Mouse (Mus musculus) embryo, embryonic 11 days (tissue): Measurements from ENCODE around the gene Serpinb9c.
"Not testable (repeated sequence)": the region's sequence is repeated elsewhere in the genome, so short reads cannot be mapped to it uniquely, and the experiment has no call there.

Experiments used
- DNase-seq: peaks from one replicate; pipeline ENCODE4 v3.0.0-alpha.2; 2015

Serpinb9c gene

GRCm38 (mm10) chr13:33159642-33160041 lies at the start of gene Serpinb9c:
Gene Serpinb9c (minus strand): TSS chr13:33159742.
- no peak for DNase-seq

GRCm38 (mm10) chr13:33199740-33200139 lies 40.2 kb upstream of the Serpinb9c start:
- DNase-seq: no peak

- DNase-seq: no peak
Observed at GRCm38 (mm10) chr13:33192659-33193058, 33.1 kb upstream of the Serpinb9c start, which contains the start of gene Serpinb9d. Gene Serpinb9d (plus strand): TSS chr13:33192959.

- DNase-seq: not testable (repeated sequence)
Observed at GRCm38 (mm10) chr13:33190486-33190885, 30.9 kb upstream of the Serpinb9c start.

GRCm38 (mm10) chr13:33141435-33141834 lies 18.1 kb downstream of the Serpinb9c start:
- no peak for DNase-seq

GRCm38 (mm10) chr13:33137717-33138116 lies 21.8 kb downstream of the Serpinb9c start:
- no peak for DNase-seq

GRCm38 (mm10) chr13:33113054-33113453 lies 46.5 kb downstream of the Serpinb9c start:
- peak; percentile 0 for DNase-seq

GRCm38 (mm10) chr13:33105626-33106025 lies 53.9 kb downstream of the Serpinb9c start:
- DNase-seq: no peak
